Mouse (Mus musculus) spleen, postnatal 14 days (tissue): Measurements from ENCODE around the gene Dnah17.

Source experiments
- DNase-seq, 2 experiments: peaks; one replicate each; pipeline ENCODE4 v3.0.0; 2021 to 2022; ENCODE audit warnings: low spot score in 2 of 2

The Dnah17 gene

DNA sequence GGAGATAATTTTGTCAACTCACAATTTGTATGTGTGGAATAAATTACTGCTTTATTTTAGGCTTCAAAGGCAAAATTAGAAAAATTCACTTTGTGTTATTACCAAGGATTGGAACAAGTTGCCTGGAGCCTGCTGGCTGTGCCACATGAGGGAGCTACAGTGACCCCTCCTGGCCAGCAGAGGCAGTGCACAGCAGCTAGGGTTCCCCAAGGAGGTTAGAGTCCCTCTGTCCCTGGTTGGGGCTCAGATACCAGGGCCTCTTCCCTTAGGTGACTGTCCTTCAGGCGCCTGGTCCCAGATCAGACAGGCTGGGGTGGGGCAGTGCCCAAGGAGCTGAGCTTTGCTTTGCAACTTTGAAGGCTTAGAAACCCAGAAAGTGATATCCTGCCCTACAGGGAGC, 108.6 kb downstream of the Dnah17 start:
- DNase-seq = peak; percentile 59 to 76

DNA sequence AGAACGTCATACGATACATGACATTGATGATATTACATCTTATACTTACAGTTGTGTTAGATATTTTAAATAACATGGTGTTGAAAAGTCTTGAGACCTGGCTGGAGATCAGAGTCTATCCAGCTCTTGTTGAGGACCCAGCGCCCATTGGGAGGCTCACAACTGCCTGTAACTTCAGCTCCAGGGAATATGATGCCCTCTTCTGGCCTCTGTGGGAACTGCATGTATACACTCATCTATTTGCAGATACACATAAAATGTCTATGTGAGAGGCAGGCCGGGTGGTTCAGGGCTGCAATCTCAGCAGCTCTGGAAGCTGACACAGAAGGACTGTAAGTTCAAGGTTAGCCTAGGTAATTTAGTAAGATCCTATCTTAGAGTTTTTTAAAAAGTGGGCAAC, 112.1 kb downstream of the Dnah17 start:
- DNase-seq = peak in 1 of 2 experiments; percentile 25

DNA sequence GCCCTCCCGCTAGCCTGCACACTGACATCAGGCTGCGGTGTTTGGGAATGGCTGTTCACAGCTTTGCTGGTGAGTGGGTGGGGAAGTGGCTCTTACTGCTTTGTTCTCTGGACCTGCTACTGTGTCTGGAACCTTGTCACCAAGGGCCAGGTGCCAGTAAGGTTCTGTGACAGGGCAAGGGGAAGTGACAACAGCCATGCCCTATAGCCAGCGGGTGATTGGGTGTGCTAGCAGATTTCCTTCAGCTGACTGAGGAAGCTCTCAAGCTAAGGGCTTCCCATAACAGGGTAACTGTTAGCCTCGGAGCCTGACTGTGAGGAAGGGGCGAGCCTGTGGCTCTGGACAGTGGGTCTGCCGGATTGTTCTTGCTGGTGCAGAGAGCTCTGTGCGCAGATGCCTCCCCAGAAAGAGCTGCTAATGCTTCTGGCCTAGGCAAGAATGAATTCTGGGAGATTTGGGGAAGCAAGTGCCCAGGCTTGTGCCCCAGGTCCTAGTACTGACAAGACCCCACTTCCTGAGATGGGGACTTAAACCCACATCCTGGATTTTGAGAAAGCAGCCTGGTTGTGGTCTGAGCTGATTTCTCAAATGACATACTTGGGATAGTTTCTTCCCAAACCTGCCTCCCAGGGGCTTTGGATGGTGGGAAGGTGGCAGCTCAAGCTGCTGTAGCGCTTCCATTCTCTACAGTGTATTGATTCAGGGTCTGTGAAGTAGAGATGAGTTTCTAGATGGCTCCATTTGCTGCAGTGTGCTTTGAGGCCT, 114.9 kb downstream of the Dnah17 start:
- no peak for DNase-seq

DNA sequence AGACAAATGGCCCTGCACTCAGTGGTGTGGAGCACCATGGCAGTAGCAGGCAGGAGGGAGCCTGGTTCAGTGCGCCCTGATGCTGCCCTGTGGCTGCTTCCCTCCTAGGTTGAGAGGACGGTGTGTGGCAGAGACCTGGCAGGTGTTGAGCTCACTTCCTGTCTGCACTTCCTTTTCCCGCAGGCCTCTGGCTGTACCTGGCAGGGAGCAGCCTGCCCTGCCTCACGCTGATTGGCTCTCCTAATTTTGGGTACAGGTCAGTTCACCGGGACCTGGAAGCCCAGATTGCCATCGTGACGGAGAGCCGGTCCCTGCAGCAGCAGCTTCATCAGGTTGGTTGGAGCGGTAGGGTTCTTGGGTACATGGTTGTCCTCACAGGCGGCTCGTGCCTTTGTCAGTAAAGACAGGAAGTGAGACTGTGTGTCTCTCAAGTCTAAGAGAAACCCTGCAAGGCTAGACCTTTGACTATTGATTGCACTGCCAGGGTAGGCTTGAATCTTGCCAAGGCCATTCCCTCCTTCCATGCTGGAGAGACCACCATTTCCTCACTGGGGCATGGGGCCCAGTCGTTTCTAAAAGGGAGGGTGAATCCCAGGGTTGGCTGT, 115.9 kb downstream of the Dnah17 start:
- DNase-seq = peak in 1 of 2 experiments; percentile 23

DNA sequence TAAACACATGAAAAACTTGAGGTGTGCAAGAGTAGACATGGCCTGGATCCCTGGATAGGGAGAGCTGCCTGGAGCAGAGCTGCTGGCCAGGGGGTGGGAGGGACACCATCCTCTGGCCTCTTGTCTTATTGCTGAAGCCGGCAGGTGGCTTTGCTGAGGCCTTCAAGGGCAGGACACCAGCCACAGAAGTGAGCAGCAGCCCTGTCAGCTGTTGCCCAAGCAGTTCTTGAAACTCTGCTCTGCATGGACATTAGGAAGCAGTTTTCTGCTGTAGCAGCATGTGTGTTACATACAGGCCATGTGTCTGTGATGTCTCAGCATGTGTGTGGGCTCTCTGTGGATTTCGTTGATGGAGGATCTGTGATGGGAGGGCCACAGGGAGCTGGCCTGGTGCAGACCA, 117.1 kb downstream of the Dnah17 start:
- DNase-seq = no peak

DNA sequence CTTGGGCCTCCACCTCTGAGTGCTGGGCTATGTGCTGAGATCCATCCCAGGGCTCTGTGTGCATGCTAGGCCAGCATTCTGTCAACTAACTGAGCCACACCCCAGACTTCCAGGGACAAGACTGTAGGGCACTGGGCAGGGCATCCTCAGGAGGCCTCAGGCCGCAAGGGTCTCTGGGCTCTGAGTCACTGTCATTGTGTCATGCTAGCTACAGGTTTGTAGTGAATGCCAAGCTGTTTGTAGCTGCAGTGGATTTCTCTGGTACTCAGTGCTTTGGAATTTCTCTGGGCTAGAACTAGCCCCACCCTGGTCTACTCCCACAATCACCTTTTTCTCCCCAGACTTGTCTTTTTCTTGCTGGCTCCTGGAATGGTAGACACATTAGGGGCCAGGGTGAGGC, 117.8 kb downstream of the Dnah17 start:
- no peak for DNase-seq

DNA sequence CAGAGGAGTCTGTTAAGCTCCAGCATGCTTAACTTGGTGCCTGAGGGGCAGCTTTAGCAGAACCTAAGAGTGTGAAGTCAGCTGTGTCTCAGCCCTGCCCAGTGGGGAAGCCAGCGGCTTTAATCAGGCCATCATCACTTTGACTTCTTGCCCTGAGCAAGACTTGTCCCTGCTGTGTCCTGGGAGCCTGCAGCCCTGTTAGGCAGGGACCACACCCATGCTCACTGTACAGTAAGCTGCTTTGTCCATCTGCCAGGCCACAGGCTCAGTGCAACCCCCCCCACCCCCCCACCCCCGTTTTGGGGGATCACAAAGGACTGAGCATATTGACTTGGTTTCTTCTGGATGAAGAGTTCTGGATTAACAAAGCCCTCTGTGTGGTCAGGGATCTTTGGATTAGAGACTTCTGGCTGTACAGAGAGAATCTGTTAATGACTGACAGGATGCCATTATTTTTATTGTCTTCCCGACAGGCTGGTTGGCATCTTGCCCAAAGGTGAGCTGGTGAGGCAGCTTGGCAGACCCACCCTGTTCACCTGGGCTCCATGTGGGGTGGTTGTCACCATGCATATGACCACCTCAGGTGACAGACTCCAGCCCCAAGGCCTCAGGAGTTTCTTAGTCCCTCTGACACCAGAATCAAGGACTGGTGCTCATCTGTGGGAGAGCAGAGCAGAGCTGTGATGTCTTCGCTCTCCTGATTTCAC, 120.4 kb downstream of the Dnah17 start:
- no peak for DNase-seq

DNA sequence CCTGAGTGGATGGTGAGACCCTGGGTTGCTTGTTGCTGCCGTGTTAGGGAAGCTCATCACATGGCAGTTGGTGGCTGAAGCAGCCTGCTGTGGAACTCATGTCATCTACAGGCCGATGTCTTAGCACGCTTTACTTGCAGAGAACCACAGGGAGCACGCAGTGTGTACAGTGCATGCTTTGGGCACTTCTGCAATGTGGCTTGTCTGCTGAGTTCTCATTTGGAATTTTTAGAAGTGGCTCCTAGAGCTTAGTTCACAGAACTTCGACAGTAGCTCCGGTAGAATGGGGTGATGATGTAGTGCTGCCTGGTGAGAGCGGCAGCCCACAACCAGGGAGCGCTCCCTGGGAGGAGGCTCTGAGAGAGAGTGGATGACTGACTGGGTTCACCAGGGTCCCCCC, 121.6 kb downstream of the Dnah17 start:
- DNase-seq = no peak

DNA sequence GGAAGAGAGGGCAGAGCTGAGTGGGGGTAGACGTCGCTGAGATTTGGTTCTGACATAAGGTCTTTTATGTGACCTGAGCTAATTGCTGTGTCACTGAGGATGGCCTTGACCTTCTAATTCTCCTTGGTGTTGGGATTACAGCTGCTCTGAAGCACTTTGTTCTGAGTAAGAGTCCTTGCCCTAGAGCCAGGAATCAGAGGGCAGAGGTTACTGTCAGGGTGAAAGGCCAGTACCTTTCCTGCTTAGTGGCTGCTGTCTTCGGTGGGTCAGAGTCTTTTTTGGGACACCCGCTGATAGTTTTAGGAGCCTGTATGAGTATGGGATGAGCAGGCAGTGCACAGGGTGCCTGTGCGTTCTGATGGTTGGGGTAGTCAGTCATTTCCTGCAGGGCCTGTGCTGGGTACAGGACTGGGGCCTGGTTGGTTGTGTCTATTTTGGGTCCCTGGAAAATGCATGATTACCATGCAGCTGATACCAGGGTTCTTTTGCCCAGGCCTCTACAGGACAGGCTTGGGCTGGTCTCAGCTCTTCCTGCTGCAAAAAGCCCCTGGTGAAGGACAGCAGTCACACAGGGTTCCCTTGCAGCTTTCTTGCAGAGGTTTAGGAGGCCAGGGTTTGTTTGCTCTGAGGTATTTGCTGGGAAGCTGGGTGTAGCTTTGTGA, 122.2 kb downstream of the Dnah17 start:
- DNase-seq = no peak

DNA sequence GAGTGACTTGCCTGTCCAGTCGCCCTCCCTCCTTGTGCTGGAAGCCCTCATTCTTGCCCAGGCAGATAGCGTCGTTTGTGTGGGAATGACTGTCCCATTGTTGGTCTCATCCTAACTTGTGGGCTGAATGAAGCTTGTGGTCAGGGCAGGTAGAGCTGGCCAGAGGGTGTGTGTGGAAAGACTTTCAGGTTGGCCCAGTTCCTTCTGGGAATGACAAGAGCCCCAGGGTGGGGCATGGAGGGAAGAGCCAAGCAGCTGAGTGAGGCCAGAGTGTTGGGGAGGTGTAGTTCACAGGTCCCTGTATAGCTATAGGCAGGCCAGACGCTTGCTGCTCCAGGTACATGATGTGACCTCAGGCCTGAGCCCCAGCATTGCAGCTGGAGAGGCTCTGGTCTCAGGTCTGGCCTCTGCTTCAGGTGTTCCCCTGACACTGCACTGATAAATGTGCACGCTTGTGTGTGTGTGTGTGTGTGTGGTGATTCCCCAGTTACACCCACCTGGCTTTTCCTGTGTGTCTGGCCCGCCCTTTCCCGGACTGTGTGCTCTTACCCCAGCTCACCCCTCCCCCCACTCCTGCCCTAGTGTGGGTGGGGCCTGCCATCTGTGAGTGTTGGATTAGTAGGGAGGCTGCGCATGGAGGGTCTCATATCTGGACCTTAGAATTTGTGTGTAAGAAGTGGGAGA, 122.8 kb downstream of the Dnah17 start:
- peak in 1 of 2 experiments; percentile 10 for DNase-seq

DNA sequence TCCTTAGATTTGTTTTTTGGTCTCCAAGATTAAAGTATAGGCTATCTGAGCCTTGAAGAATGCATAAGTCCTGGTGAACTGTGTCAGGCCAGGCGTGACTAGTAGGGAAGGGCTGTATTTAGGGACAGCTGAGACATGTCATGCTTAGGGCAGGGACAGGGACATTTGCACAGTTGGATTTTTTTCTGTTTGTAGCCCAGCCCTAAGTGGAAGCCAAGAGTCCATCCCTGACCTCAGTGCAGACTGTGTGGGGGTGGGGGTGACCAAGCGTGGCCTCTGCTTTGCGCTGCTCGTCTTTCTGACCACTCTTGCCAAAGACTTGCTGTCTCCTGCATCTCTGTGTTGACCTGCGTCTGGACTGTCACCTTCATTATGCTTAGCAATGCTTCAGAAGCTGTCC, 126.2 kb downstream of the Dnah17 start:
- no peak for DNase-seq

DNA sequence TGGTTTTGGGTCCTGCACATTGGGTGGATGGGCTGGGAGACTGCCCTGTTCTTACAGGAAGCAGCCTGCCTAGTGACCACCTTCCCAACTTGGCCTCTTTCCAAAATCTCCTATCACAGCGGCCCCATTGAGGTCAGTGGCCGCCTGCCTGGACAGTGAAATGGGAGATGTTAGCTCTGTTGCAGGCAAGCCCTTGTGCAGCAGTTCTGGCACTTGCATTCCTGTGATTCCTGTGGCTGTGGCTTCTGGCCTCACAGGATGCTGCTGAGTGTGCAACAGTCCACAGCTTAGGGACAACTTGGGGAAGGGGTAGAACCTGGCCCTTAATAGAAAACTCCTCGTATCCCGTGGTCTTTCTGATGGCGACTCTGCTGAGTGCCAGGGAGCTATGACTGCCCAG, 126.7 kb downstream of the Dnah17 start:
- no peak for DNase-seq

DNA sequence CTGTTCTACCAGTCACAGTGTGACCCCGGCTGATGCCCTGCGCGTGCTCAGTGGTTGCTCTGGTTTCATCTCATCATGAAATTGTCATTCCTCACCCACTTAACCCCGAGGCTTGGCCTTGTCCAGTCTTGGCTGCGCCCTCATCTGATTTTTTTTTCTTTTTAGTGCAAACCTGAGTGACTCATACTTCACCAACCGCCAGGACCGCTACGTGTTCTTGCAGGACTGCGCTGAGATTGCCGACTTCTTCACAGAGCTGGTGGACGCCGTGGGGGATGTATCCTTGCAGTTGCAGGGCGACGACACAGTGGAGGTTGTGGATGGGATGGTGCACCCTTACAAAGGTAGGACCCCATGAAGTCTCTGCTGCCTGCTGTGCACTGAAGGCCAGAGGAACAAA, 127.3 kb downstream of the Dnah17 start:
- DNase-seq = no peak

DNA sequence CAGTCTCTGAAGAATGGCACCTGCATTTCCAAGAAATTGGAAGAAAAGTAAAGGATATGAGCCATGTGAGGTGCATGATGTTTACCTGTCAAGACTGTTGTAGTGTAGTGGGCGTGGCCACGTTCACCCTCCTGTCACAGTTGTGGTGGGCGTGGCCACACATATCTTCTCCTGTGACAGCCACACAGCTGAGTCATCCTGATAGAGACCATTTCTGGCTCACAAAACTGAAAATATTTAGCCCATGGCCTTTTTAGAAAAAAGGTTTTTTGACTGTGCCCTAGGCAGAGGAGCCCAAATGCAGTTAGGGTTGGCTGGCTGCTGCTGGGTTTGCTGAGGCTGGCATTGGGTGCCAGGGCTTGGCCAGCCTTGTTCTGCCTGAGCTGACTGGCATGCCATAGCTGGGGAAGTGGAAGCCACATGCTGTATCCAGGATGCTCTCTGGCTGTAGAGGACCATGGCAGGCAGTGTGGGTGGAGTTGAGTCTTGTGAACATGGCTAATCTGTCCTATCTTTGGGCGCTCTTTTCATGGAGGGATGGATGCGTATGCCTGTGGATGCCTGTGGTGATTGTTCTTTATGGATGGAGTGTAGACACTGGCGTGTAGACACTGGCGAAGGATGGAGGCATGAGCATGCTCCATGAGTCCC, 129.7 kb downstream of the Dnah17 start:
- DNase-seq = peak; percentile 46 to 56

DNA sequence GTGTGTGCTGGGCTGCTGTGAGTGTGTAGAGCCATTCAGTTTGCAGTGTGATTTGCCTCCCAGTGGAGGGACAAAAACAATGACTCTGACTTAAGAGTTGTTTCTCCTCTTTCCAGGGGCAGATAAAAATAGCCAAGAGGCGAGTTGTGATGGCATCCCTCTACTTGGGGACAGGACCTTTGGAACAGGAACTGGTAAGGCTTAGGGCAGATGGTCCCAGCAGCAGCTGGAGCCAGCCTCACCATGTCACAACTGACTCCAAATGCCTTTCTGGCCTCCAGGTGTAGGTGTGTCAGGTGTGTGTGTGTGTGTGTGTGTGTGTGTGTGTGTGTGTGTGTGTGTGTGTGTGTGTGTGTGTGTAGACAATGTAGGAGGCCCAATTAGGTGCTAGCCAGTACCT, 130.4 kb downstream of the Dnah17 start:
- no peak for DNase-seq

DNA sequence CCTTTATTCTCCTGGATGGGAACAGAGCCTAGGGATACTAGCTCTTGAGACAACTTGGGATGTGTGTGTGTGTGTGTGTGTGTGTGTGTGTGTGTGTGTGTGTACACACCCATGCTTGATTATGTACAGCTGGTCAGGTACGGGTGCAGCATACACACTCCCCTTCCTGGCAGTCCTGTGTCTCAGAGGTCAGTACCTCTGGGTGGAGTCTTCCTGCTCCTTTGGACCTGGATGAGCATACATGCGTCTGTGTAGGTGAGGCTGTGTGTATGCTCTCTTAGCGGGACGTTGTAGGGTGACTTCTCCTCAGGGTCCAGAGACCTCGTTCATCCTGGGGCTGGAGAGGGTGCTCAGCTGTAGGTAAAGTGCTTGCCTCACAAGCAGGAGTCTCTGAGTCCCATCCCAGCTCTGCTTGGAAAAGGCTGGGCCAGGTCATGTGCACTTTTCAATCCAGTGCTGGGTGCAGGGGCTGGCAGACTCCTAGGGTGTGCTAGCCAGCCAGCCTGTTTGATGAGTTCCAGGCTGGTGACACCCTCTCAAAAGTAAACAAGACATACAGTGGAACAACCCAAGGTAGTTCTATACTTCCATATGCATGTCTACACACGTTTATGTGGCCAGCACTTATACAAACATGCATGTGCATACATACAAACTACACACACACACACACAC, 131.0 kb downstream of the Dnah17 start:
- no peak for DNase-seq

DNA sequence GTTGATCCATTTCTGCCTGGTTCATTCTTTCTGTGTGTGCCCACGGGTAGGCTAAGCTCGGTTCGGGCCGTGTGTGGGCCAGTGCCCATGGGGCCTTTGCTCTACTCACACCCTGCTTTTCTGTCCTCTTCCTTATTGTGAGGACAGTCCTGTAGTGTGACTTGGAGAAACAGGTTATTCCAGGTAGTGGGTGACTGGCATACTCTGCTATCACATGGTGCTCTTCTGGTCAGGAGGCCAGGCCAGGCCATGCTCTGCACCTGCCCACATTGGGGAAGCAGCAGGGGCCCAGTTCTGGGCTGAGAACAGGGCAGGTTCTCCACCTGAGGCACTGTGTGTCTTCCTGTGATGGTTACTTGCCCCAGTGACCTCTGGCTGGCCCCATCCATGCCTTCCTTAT, 132.1 kb downstream of the Dnah17 start:
- DNase-seq = no peak

DNA sequence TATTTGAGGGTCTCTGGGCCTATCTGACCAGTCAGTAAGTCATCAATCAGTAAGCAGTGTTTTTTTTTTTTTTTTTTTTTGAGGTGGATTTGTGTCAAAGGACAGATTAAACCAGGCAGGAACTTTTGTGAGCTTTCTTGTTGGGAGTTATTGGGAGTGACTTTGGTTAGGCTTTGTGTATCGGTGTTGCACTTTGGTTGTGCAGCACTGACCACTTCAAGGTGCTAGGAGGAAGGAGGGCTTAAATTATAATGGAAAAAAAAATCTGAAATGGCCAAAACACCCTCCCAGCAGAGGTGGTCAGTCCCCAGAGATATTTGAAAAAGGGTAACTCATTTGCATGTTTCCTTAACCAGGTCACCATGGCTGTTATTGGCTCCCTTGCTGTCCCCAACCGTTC, 133.3 kb downstream of the Dnah17 start:
- no peak for DNase-seq

DNA sequence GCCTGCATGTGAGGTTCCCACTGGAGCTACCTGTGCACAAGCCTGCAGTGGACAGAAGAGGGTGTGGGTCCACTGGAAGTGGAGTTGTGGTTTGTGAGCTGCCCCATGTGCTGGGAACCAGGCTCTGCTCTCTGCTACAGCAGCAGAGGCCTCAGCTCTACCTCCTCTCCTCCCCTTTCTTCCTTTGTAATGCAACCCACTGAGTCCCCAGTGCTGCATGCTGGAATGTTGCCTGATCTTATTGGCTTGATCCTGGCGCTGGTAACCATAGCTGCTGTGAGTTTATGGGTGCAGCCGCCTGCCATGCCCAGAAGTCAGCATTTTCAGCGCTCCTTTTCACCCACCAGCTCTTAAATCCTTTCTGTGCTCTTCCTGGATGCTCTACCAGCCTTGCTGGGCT, 134.4 kb downstream of the Dnah17 start:
- no peak for DNase-seq

DNA sequence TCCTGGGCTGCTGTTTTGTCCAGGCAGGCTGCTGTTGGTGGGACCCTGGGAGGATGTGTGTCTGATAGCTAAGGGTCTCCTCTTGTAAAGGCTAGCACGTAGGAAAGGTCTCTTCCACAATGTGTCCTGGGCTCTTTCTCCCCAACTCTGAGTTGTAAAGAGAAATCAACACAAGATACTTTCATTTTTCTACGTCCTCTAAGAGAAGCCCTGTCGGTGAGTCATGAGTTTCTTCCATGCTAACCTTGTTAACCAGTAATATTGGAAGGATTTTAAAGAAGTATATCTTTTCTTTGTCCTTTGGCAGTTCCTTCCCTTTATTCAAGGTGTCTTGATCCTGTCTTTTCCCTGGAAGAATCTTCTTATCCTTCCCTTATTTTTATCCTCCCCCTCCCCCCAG, 134.8 kb downstream of the Dnah17 start:
- no peak for DNase-seq

DNA sequence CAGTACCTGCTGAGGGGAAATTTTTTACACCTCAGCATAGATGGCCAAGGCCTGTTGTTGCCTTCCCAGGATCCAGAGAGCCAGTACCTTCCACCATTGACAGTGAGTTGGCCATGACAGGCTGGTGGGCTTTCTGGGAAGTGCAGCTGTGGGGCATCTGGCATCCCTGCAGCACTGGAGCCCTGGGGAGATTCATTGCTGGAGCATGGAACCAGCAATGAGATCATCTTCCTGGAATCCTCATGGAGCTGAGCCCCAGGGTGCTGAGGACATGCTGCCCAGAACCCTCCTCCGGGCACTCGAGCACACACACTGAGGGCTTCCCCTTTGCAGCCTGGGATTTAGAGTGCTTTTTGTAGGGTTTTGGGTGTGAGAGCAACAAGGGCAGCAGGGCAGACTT, 135.2 kb downstream of the Dnah17 start:
- DNase-seq = no peak
